Comparison of ENCODE assay signal across 8 mouse cellular contexts in the genomic region with DNA sequence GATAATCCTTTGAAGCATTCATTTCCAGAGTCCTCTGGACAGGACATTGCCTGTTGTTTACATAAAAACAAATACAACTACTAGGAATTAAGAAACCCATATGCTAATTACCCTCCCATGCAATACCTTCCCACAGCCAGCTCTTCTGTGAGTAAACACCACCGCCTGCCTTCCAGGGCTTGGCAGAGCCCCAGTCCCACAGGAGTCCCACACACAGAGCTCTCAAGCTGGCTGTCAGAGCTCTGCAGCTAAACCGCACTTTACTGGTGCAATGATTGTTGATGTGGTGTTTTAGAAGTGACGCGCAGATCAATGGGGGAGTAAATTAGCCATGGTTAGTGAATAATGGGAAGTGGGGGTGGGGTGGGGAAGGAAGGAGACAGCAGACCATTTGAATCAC.
A peak's percentile ranks its signal among the peaks of the same experiment; 100 is the strongest.
DNase-seq lines count a peak whose midpoint lies in the region; ATAC-seq lines count a peak whose summit lies in the region.

No protein-coding gene starts in this region.

- no peaks in the 10 kb centered on the region for H3K36me3 ChIP-seq in embryonic facial prominence, embryonic 13.5 days
- no peaks in the 10 kb centered on the region for H3K36me3 ChIP-seq in embryonic facial prominence, embryonic 10.5 days (replicated peaks)
- H3K36me3 ChIP-seq in neural tube, embryonic 14.5 days (ENCODE audit: control insufficient read depth, insufficient read depth, low read length), result no peaks in the 10 kb centered on the region
- H3K36me3 ChIP-seq in intestine, embryonic 16.5 days (ENCODE audit: control insufficient read depth, insufficient read depth, low read length), result no peaks in the 10 kb centered on the region

- intact Hi-C loops in heart, postnatal 14 days (cut with DNase I), result no loop called here

- no peak overlapping the region for H3K27ac ChIP-seq in embryonic facial prominence, embryonic 13.5 days
- no peak overlapping the region for H3K27ac ChIP-seq in embryonic facial prominence, embryonic 10.5 days (replicated peaks)
- H3K27ac ChIP-seq in neural tube, embryonic 14.5 days (ENCODE audit: low read depth, low read length), result no peak overlapping the region
- H3K27ac ChIP-seq in intestine, embryonic 16.5 days (ENCODE audit: low read length), result no peak overlapping the region

- H3K27me3 ChIP-seq in embryonic facial prominence, embryonic 13.5 days, result no peaks in the 10 kb centered on the region
- H3K27me3 ChIP-seq in embryonic facial prominence, embryonic 10.5 days (replicated peaks; ENCODE audit: low read depth, poor library complexity, severe bottlenecking), result 0 out of 2 replicates have a peak, but pooled peaks cover 10% of the 10 kb centered on the region
- no peaks in the 10 kb centered on the region for H3K27me3 ChIP-seq in neural tube, embryonic 14.5 days (ENCODE audit: control insufficient read depth, insufficient read depth, low read length)
- no peaks in the 10 kb centered on the region for H3K27me3 ChIP-seq in intestine, embryonic 16.5 days (replicated peaks; ENCODE audit: control insufficient read depth, insufficient read depth, low read length)

- WGBS in embryonic facial prominence, embryonic 13.5 days, result 11% methylated on average over 4 of the region's 4 CpGs
- 21% methylated on average over 4 of the region's 4 CpGs for WGBS in embryonic facial prominence, embryonic 10.5 days
- 5% methylated on average over 4 of the region's 4 CpGs for WGBS in neural tube, embryonic 14.5 days
- WGBS in intestine, embryonic 16.5 days, result 26% methylated on average over 4 of the region's 4 CpGs

- 0 out of 2 replicates have a peak, but pooled peaks have one; percentile 26 for ATAC-seq in embryonic facial prominence, embryonic 13.5 days (ENCODE audit: insufficient number of reproducible peaks, insufficient read depth, low FRiP score, low TSS enrichment, low read depth)
- peak; percentile 66; the same call in 1 of the 2 replicates for ATAC-seq in neural tube, embryonic 14.5 days (ENCODE audit: low read depth)
- ATAC-seq in intestine, embryonic 16.5 days, result no peak

- no peak overlapping the region for H3K4me2 ChIP-seq in embryonic facial prominence, embryonic 13.5 days
- no peak overlapping the region for H3K4me2 ChIP-seq in neural tube, embryonic 14.5 days (ENCODE audit: low read depth, low read length)
- H3K4me2 ChIP-seq in intestine, embryonic 16.5 days (ENCODE audit: low read depth, low read length), result no peak overlapping the region

- peaks cover 32% of the 10 kb centered on the region for H3K4me1 ChIP-seq in embryonic facial prominence, embryonic 13.5 days
- peaks cover 21% of the 10 kb centered on the region for H3K4me1 ChIP-seq in embryonic facial prominence, embryonic 10.5 days
- peaks cover 13% of the 10 kb centered on the region for H3K4me1 ChIP-seq in neural tube, embryonic 14.5 days (ENCODE audit: control insufficient read depth, insufficient read depth, low read length)
- 0 out of 2 replicates have a peak, but pooled peaks cover 4% of the 10 kb centered on the region for H3K4me1 ChIP-seq in intestine, embryonic 16.5 days (ENCODE audit: control insufficient read depth, insufficient read depth, low read length)

- no peak for DNase-seq in embryonic facial prominence, embryonic 10.5 days (ENCODE audit: low spot score)
- DNase-seq in NIH3T3 (ENCODE audit: low read depth), result peak; percentile 42
- peak; percentile 29 to 34 for DNase-seq in heart, postnatal 14 days
- DNase-seq in left cerebral cortex, adult 11 months (ENCODE audit: low spot score), result peak; percentile 17
- no peak for DNase-seq in T-cell, adult 2 months (ENCODE audit: low spot score)

- no peaks in the 10 kb centered on the region for H3K9me3 ChIP-seq in embryonic facial prominence, embryonic 13.5 days
- no peaks in the 10 kb centered on the region for H3K9me3 ChIP-seq in embryonic facial prominence, embryonic 10.5 days
- H3K9me3 ChIP-seq in neural tube, embryonic 14.5 days (ENCODE audit: control insufficient read depth, low read length), result no peaks in the 10 kb centered on the region
- no peaks in the 10 kb centered on the region for H3K9me3 ChIP-seq in intestine, embryonic 16.5 days (ENCODE audit: control insufficient read depth, low read length)

- no peak overlapping the region for H3K4me3 ChIP-seq in embryonic facial prominence, embryonic 13.5 days
- no peak overlapping the region for H3K4me3 ChIP-seq in embryonic facial prominence, embryonic 10.5 days
- H3K4me3 ChIP-seq in neural tube, embryonic 14.5 days (ENCODE audit: low read depth, low read length), result no peak overlapping the region
- H3K4me3 ChIP-seq in intestine, embryonic 16.5 days (ENCODE audit: low read length), result no peak overlapping the region

- H3K9ac ChIP-seq in embryonic facial prominence, embryonic 13.5 days, result no peak overlapping the region
- no peak overlapping the region for H3K9ac ChIP-seq in neural tube, embryonic 14.5 days (replicated peaks; ENCODE audit: low read depth, low read length)
- no peak overlapping the region for H3K9ac ChIP-seq in intestine, embryonic 16.5 days (ENCODE audit: low read depth, low read length)

Comparison
In these comparisons a context has a peak if more than half of its experiments do, and no peak if none do; other contexts are left out.
1. DNase-seq: peak in NIH3T3 (single experiment), heart, postnatal 14 days (2 of 2) and left cerebral cortex, adult 11 months (single experiment); none in embryonic facial prominence, embryonic 10.5 days (single experiment) and T-cell, adult 2 months (single experiment).